Mouse (Mus musculus) mesoderm, embryonic 11.5 days (tissue): ENCODE measurements at regions not wholly inside any gene's neighbourhood (a gene's known extent, or its start where the extent isn't known, plus 50 kb on each side); places are given as distances from the start of the nearest gene placed in this dataset.

Source experiments
- DNase-seq: peaks from one replicate; pipeline ENCODE4 v3.0.0-alpha.2; 2012; ENCODE audit warnings: low read depth, low spot score

DNA sequence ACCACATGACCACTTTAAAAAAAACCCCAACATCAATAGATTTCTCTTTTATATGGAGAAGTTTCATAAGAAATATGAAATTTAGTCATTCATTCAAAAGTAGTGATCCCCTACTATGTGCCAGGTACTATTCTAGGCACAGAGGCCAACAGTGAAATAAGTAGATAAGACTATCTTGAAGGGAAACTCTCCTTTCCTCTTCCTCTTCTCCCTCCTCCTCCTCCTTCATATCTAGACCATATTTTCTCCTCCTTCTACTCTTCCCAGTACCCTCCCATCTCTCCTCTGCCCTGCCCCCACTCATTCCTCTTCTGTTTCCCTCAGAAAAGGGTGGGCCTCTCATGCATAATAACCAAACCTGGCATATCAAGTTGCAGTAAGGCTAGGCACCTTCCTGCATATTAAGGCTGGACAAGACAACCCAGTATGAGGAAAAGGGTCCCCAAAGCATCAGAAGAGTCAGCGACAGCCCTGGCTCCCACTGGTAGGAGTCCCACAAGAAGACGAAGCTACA lies 54.4 kb upstream of the Prickle1 start:
- DNase-seq = no peak

DNA sequence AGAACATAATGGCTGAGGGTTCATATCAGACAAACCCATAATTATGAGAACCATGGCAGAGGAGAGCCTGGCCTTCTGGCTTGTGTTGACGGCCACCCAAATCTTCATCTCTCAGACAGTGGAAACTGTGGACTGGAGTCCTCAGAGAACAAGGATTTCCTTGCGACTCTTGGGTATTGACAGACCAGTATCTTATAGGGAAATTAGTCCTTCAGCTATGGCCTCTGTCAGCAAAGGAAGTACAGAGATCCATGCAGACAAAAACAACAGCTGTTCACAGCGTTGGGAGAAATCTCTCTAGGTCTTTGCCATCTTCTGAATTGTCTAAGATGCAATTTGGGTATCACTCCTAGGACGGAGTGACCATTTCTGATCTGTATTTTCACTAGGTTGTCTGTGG lies 53.0 kb upstream of the Prickle1 start:
- no peak for DNase-seq

DNA sequence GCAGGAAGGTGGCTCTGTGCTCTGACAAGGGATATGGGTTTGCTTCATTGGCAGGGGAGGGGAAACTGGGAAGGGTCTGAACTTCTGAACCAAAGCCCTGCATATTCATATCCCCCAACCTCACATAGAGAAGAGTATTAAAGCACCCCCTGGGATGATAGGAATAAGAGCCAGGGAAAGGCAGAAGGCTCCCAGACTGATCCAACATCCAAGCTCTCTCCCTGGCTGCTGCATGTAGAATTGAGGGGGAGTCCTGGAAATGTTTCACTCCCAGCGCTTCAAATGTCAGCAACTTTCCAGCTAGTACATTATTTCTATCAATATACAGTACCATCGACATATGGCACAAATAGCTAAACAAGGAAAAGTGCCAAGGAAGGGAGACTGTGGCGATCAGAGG lies 51.1 kb upstream of the Prickle1 start:
- DNase-seq = no peak

GRCm38 (mm10) chr15:93645950-93646349 lies 50.3 kb upstream of the Prickle1 start:
- DNase-seq = no peak
